Mouse (Mus musculus): ENCODE data around the gene Man1c1. TPM values are rescaled to one million over a fixed set of nuclear protein-coding genes. Genes with fewer than 3 reads are reported as not detected.

Gene Man1c1
- total and polyA plus RNA-seq, 3 experiments: 0.05 TPM; not detected in 2

- peaks cover 74% of the 10 kb centered on the region for H3K4me1 ChIP-seq (ENCODE audit: insufficient read depth, low read depth, low read length)
- no peaks in the 10 kb centered on the region for H3K36me3 ChIP-seq (replicated peaks)
- H3K9me3 ChIP-seq (replicated peaks): no peaks in the 10 kb centered on the region
- H3K27me3 ChIP-seq (ENCODE audit: insufficient read depth, low read length): peaks cover 51% of the 10 kb centered on the region
- peak; percentile 70 for ATAC-seq (ENCODE audit: extremely low read depth, insufficient number of reproducible peaks, low FRiP score, poor library complexity, severe bottlenecking)
- TF ChIP-seq TAL1 (conservative IDR thresholded peaks at IDR 0.05; ENCODE audit: low read depth, low read length) (peak; percentile 44), CTCF (IDR thresholded peaks at IDR 0.05; ENCODE audit: low read depth, low read length) (no peak)
- peak; percentile 59 for DNase-seq (ENCODE audit: low spot score)
- peak overlapping the region; percentile 39; the same call in 1 of the 2 replicates for H3K4me3 ChIP-seq (ENCODE audit: low read depth, low read length)
Measured at GRCm38 (mm10) chr4:134601981-134602380, 102.1 kb downstream of the Man1c1 start.

- Histone ChIP-seq H3K36me3 (replicated peaks) (no peaks in the 10 kb centered on the region), H3K4me1 (ENCODE audit: insufficient read depth, low read depth, low read length) (peaks cover 78% of the 10 kb centered on the region), H3K9me3 (replicated peaks) (no peaks in the 10 kb centered on the region), H3K4me3 (ENCODE audit: low read depth, low read length) (peak overlapping the region; percentile 36; the same call in 1 of the 2 replicates), H3K27me3 (ENCODE audit: insufficient read depth, low read length) (peaks cover 52% of the 10 kb centered on the region)
- peak; percentile 30 for DNase-seq (ENCODE audit: low spot score)
- peak; percentile 36; the same call in 1 of the 2 replicates for ATAC-seq (ENCODE audit: extremely low read depth, insufficient number of reproducible peaks, low FRiP score, poor library complexity, severe bottlenecking)
- no peak for TF ChIP-seq POLR2AphosphoS5 (IDR thresholded peaks at IDR 0.05; ENCODE audit: insufficient replicate concordance, low read depth, low read length)
- TF ChIP-seq GATA2 (IDR thresholded peaks at IDR 0.05; ENCODE audit: borderline replicate concordance, low read depth, low read length): no peak
- TF ChIP-seq TAL1 (conservative IDR thresholded peaks at IDR 0.05; ENCODE audit: low read depth, low read length): no peak; the same call in 1 of the 2 replicates
- no peak for TF ChIP-seq GATA1 (IDR thresholded peaks at IDR 0.05; ENCODE audit: borderline replicate concordance, low read length)
- TF ChIP-seq CTCF (IDR thresholded peaks at IDR 0.05; ENCODE audit: low read depth, low read length): no peak
Measured at GRCm38 (mm10) chr4:134601404-134601803, 102.7 kb downstream of the Man1c1 start.

GRCm38 (mm10) chr4:134600777-134601176 is 103.3 kb downstream of the Man1c1 start:
- H3K9me3 ChIP-seq (replicated peaks): no peaks in the 10 kb centered on the region
- TF ChIP-seq TAL1 (conservative IDR thresholded peaks at IDR 0.05; ENCODE audit: low read depth, low read length) (no peak), GATA1 (IDR thresholded peaks at IDR 0.05; ENCODE audit: borderline replicate concordance, low read length) (no peak), POLR2AphosphoS5 (IDR thresholded peaks at IDR 0.05; ENCODE audit: insufficient replicate concordance, low read depth, low read length) (no peak), CTCF (IDR thresholded peaks at IDR 0.05; ENCODE audit: low read depth, low read length) (no peak), GATA2 (IDR thresholded peaks at IDR 0.05; ENCODE audit: borderline replicate concordance, low read depth, low read length) (no peak)
- no peak for ATAC-seq (ENCODE audit: extremely low read depth, insufficient number of reproducible peaks, low FRiP score, poor library complexity, severe bottlenecking)
- peaks cover 46% of the 10 kb centered on the region for H3K27me3 ChIP-seq (ENCODE audit: insufficient read depth, low read length)
- H3K36me3 ChIP-seq (replicated peaks): no peaks in the 10 kb centered on the region
- no peak overlapping the region for H3K4me3 ChIP-seq (ENCODE audit: low read depth, low read length)
- DNase-seq (ENCODE audit: low spot score): no peak
- peaks cover 72% of the 10 kb centered on the region for H3K4me1 ChIP-seq (ENCODE audit: insufficient read depth, low read depth, low read length)

GRCm38 (mm10) chr4:134600060-134600459 is 104.0 kb downstream of the Man1c1 start:
- no peak for DNase-seq (ENCODE audit: low spot score)
- no peak overlapping the region for H3K4me3 ChIP-seq (ENCODE audit: low read depth, low read length)
- no peak for ATAC-seq (ENCODE audit: extremely low read depth, insufficient number of reproducible peaks, low FRiP score, poor library complexity, severe bottlenecking)
- H3K36me3 ChIP-seq (replicated peaks): no peaks in the 10 kb centered on the region
- H3K4me1 ChIP-seq (ENCODE audit: insufficient read depth, low read depth, low read length): peaks cover 71% of the 10 kb centered on the region
- no peaks in the 10 kb centered on the region for H3K9me3 ChIP-seq (replicated peaks)
- H3K27me3 ChIP-seq (ENCODE audit: insufficient read depth, low read length): peaks cover 39% of the 10 kb centered on the region
- TF ChIP-seq GATA1 (IDR thresholded peaks at IDR 0.05; ENCODE audit: borderline replicate concordance, low read length): no peak
- TF ChIP-seq CTCF (IDR thresholded peaks at IDR 0.05; ENCODE audit: low read depth, low read length): no peak

- DNase-seq (ENCODE audit: low spot score) (no peak), ATAC-seq (ENCODE audit: extremely low read depth, insufficient number of reproducible peaks, low FRiP score, poor library complexity, severe bottlenecking) (no peak)
- Histone ChIP-seq H3K27me3 (ENCODE audit: insufficient read depth, low read length) (peaks cover 27% of the 10 kb centered on the region), H3K36me3 (replicated peaks) (no peaks in the 10 kb centered on the region), H3K4me3 (ENCODE audit: low read depth, low read length) (no peak overlapping the region), H3K9me3 (replicated peaks) (no peaks in the 10 kb centered on the region), H3K4me1 (ENCODE audit: insufficient read depth, low read depth, low read length) (peaks cover 46% of the 10 kb centered on the region)
- TF ChIP-seq CTCF (IDR thresholded peaks at IDR 0.05; ENCODE audit: low read depth, low read length) (no peak), GATA1 (IDR thresholded peaks at IDR 0.05; ENCODE audit: borderline replicate concordance, low read length) (no peak), GATA2 (IDR thresholded peaks at IDR 0.05; ENCODE audit: borderline replicate concordance, low read depth, low read length) (no peak), POLR2AphosphoS5 (IDR thresholded peaks at IDR 0.05; ENCODE audit: insufficient replicate concordance, low read depth, low read length) (no peak), TAL1 (conservative IDR thresholded peaks at IDR 0.05; ENCODE audit: low read depth, low read length) (no peak)
Measured at GRCm38 (mm10) chr4:134596816-134597692, 107.0 kb downstream of the Man1c1 start.

- no peaks in the 10 kb centered on the region for H3K36me3 ChIP-seq (replicated peaks)
- H3K27me3 ChIP-seq (ENCODE audit: insufficient read depth, low read length): peaks cover 38% of the 10 kb centered on the region
- DNase-seq (ENCODE audit: low spot score) (no peak), ATAC-seq (ENCODE audit: extremely low read depth, insufficient number of reproducible peaks, low FRiP score, poor library complexity, severe bottlenecking) (no peak)
- TF ChIP-seq GATA1 (IDR thresholded peaks at IDR 0.05; ENCODE audit: borderline replicate concordance, low read length): no peak
- no peak for TF ChIP-seq GATA2 (IDR thresholded peaks at IDR 0.05; ENCODE audit: borderline replicate concordance, low read depth, low read length)
- no peak for TF ChIP-seq POLR2AphosphoS5 (IDR thresholded peaks at IDR 0.05; ENCODE audit: insufficient replicate concordance, low read depth, low read length)
- TF ChIP-seq CTCF (IDR thresholded peaks at IDR 0.05; ENCODE audit: low read depth, low read length): no peak
- TF ChIP-seq TAL1 (conservative IDR thresholded peaks at IDR 0.05; ENCODE audit: low read depth, low read length): no peak
- H3K4me3 ChIP-seq (ENCODE audit: low read depth, low read length): no peak overlapping the region
- H3K4me1 ChIP-seq (ENCODE audit: insufficient read depth, low read depth, low read length): peaks cover 27% of the 10 kb centered on the region
- H3K9me3 ChIP-seq (replicated peaks): no peaks in the 10 kb centered on the region
Measured at GRCm38 (mm10) chr4:134594731-134595439, 109.2 kb downstream of the Man1c1 start.

Data from G1E (cell line).